Mouse (Mus musculus) embryonic facial prominence, embryonic 11.5 days (tissue): ENCODE results near the gene C2cd4a. TPM values are rescaled to one million over a fixed set of nuclear protein-coding genes. Genes with fewer than 3 reads are reported as not detected.

Source experiments
- ATAC-seq: fragments of 200-750 bp; cut with Nextera tagmentation; replicated peaks from 2 replicates; pipeline ENCODE4 v1.8.0; 2017; ENCODE audit warnings: low read depth; ENCODE audit not compliant: insufficient number of reproducible peaks, low FRiP score, low TSS enrichment
- DNase-seq: peaks from one replicate; pipeline ENCODE4 v3.0.0-alpha.2; 2015; ENCODE audit warnings: low spot score
- H3K27ac ChIP-seq: fragments of 300-500 bp; sonication (generic); replicated peaks from 2 replicates; pipeline ENCODE4 v1.5.1; 2014; ENCODE audit warnings: mild to moderate bottlenecking, low read depth, low read length, control low read depth
- H3K27me3 ChIP-seq: fragments of 300-500 bp; sonication (generic); 2 replicates; pipeline ENCODE4 v1.6.1; 2014; ENCODE audit warnings: mild to moderate bottlenecking, low read length, moderate library complexity, mixed read lengths; ENCODE audit not compliant: control insufficient read depth, insufficient read depth
- H3K36me3 ChIP-seq: fragments of 300-500 bp; sonication (generic); replicated peaks from 2 replicates; pipeline ENCODE4 v1.6.1; 2014; ENCODE audit warnings: low read depth, mild to moderate bottlenecking, low read length, moderate library complexity, mixed read lengths; ENCODE audit not compliant: control insufficient read depth, insufficient read depth
- H3K4me1 ChIP-seq: fragments of 300-500 bp; sonication (generic); 2 replicates; pipeline ENCODE4 v1.6.1; 2014; ENCODE audit warnings: low read length, mixed read lengths; ENCODE audit not compliant: control insufficient read depth, insufficient read depth
- H3K4me2 ChIP-seq: fragments of 300-500 bp; sonication (generic); 2 replicates; pipeline ENCODE4 v1.6.1; 2014; ENCODE audit warnings: low read depth, mild to moderate bottlenecking, control low read depth, low read length, moderate library complexity
- H3K4me3 ChIP-seq: fragments of 300-500 bp; sonication (generic); 2 replicates; pipeline ENCODE4 v1.5.1; 2014; ENCODE audit warnings: low read depth, low read length, control low read depth
- H3K9ac ChIP-seq: fragments of 300-500 bp; sonication (generic); replicated peaks from 2 replicates; pipeline ENCODE4 v1.6.1; 2014; ENCODE audit warnings: mild to moderate bottlenecking, control low read depth, low read length
- H3K9me3 ChIP-seq: fragments of 300-500 bp; sonication (generic); replicated peaks from 2 replicates; pipeline ENCODE4 v1.6.1; 2016; ENCODE audit warnings: mild to moderate bottlenecking, low read length, inconsistent platforms, mixed read lengths; ENCODE audit not compliant: control insufficient read depth
- WGBS: fragments of 180-500 bp; shearing (Covaris S2); extraction: QIAGEN DNeasy Blood & Tissue Kit; methylation state at CpG from one replicate; pipeline ENCODE4 v1.1.7; 2014; 5-methylcytosine and 5-hydroxymethylcytosine counted together
- polyA plus RNA-seq: library from polyadenylated mRNA; unstranded; fragments of >200 nt; fragmentation: Nextera tagmentation; extraction: Ambion mirVana; gene quantifications from 2 replicates; pipeline ENCODE4 v1.2.1, GENCODE M21; 2014

C2cd4a gene
- polyA plus RNA-seq, 1 experiment from 2014 or later, result not detected

- no peak overlapping the region for H3K27ac ChIP-seq
- ATAC-seq (no peak), DNase-seq (no peak)
- no peak overlapping the region for H3K4me2 ChIP-seq
- no peak overlapping the region for H3K4me3 ChIP-seq
- 63% methylated on average over 6 of the region's 6 CpGs for WGBS
- H3K9me3 ChIP-seq, result no peaks in the 10 kb centered on the region
- no peaks in the 10 kb centered on the region for H3K4me1 ChIP-seq
- H3K9ac ChIP-seq, result no peak overlapping the region
- H3K27me3 ChIP-seq, result no peaks in the 10 kb centered on the region; the same call in 1 of the 2 replicates
- no peaks in the 10 kb centered on the region for H3K36me3 ChIP-seq
Observed at GRCm38 (mm10) chr9:67782786-67783185, 49.3 kb downstream of the C2cd4a start.

Other genes starting within 250 kb of the C2cd4a start
- not detected in 2 replicates for gene C2cd4b, start 72.9 kb downstream of the C2cd4a start, polyA plus RNA-seq
- 4.9 and 5.2 TPM in 2 replicates for gene Vps13c, start 8.1 kb upstream of the C2cd4a start, polyA plus RNA-seq